Mouse (Mus musculus): Measurements from ENCODE around the gene Pon1. TPM values are rescaled to one million over a fixed set of nuclear protein-coding genes. Genes with fewer than 3 reads are reported as not detected.

Gene Pon1
- polyA plus RNA-seq, 1 experiment from 2014 or later = 40.6 TPM

GRCm38 (mm10) chr6:5134986-5135385, 58.8 kb downstream of the Pon1 start:
- ATAC-seq (no peak), DNase-seq (ENCODE audit: low spot score) (no peak)
- Histone ChIP-seq H3K4me3 (ENCODE audit: low read depth, low read length) (no peak overlapping the region), H3K36me3 (ENCODE audit: insufficient read depth, low read length) (no peaks in the 10 kb centered on the region), H3K9ac (replicated peaks; ENCODE audit: low read depth) (no peak overlapping the region), H3K27ac (ENCODE audit: low read length) (no peak overlapping the region), H3K27me3 (replicated peaks; ENCODE audit: insufficient read depth, low read length) (no peaks in the 10 kb centered on the region), H3K4me2 (replicated peaks; ENCODE audit: low read depth, low read length) (no peak overlapping the region), H3K4me1 (ENCODE audit: insufficient read depth, low read depth, low read length) (peaks cover 3% of the 10 kb centered on the region; the same call in 1 of the 2 replicates), H3K9me3 (ENCODE audit: low read length) (no peaks in the 10 kb centered on the region)
- TF ChIP-seq EP300 (IDR thresholded peaks at IDR 0.05) = no peak
- WGBS = 54% methylated on average over 6 of the region's 6 CpGs

GRCm38 (mm10) chr6:5129364-5130093, 64.2 kb downstream of the Pon1 start:
- Histone ChIP-seq H3K9me3 (ENCODE audit: low read length) (no peaks in the 10 kb centered on the region), H3K4me1 (ENCODE audit: insufficient read depth, low read depth, low read length) (peaks cover 3% of the 10 kb centered on the region; the same call in 1 of the 2 replicates), H3K9ac (replicated peaks; ENCODE audit: low read depth) (no peak overlapping the region), H3K4me2 (replicated peaks; ENCODE audit: low read depth, low read length) (no peak overlapping the region), H3K27ac (ENCODE audit: low read length) (no peak overlapping the region), H3K4me3 (ENCODE audit: low read depth, low read length) (no peak overlapping the region), H3K27me3 (replicated peaks; ENCODE audit: insufficient read depth, low read length) (no peaks in the 10 kb centered on the region), H3K36me3 (ENCODE audit: insufficient read depth, low read length) (no peaks in the 10 kb centered on the region)
- DNase-seq (ENCODE audit: low spot score) (no peak), ATAC-seq (no peak)
- TF ChIP-seq CTCF (IDR thresholded peaks at IDR 0.05) = no peak
- TF ChIP-seq EP300 (IDR thresholded peaks at IDR 0.05) = no peak
- WGBS = 86% methylated on average over 14 of the region's 14 CpGs

GRCm38 (mm10) chr6:5120229-5120628, 73.5 kb downstream of the Pon1 start:
- H3K27ac ChIP-seq (ENCODE audit: low read length) = no peak overlapping the region
- TF ChIP-seq EP300 (IDR thresholded peaks at IDR 0.05) (no peak), CTCF (IDR thresholded peaks at IDR 0.05) (no peak)
- ATAC-seq (no peak), DNase-seq (ENCODE audit: low spot score) (no peak)
- no peaks in the 10 kb centered on the region for H3K27me3 ChIP-seq (replicated peaks; ENCODE audit: insufficient read depth, low read length)
- H3K4me2 ChIP-seq (replicated peaks; ENCODE audit: low read depth, low read length) = no peak overlapping the region
- H3K36me3 ChIP-seq (ENCODE audit: insufficient read depth, low read length) = no peaks in the 10 kb centered on the region; the same call in 1 of the 2 replicates
- no peak overlapping the region for H3K9ac ChIP-seq (replicated peaks; ENCODE audit: low read depth)
- no peak overlapping the region for H3K4me3 ChIP-seq (ENCODE audit: low read depth, low read length)
- WGBS = 55% methylated on average over 3 of the region's 3 CpGs
- H3K9me3 ChIP-seq (ENCODE audit: low read length) = no peaks in the 10 kb centered on the region
- H3K4me1 ChIP-seq (ENCODE audit: insufficient read depth, low read depth, low read length) = no peaks in the 10 kb centered on the region

- TF ChIP-seq EP300 (IDR thresholded peaks at IDR 0.05) = no peak
- TF ChIP-seq CTCF (IDR thresholded peaks at IDR 0.05) = no peak
- Histone ChIP-seq H3K9me3 (ENCODE audit: low read length) (no peaks in the 10 kb centered on the region), H3K27me3 (replicated peaks; ENCODE audit: insufficient read depth, low read length) (no peaks in the 10 kb centered on the region), H3K4me2 (replicated peaks; ENCODE audit: low read depth, low read length) (no peak overlapping the region), H3K4me3 (ENCODE audit: low read depth, low read length) (no peak overlapping the region), H3K4me1 (ENCODE audit: insufficient read depth, low read depth, low read length) (no peaks in the 10 kb centered on the region), H3K9ac (replicated peaks; ENCODE audit: low read depth) (no peak overlapping the region), H3K36me3 (ENCODE audit: insufficient read depth, low read length) (no peaks in the 10 kb centered on the region; the same call in 1 of the 2 replicates), H3K27ac (ENCODE audit: low read length) (no peak overlapping the region)
- no peak for ATAC-seq
- WGBS = 81% methylated on average over 15 of the region's 15 CpGs
- no peak for DNase-seq (ENCODE audit: low spot score)
Measured at GRCm38 (mm10) chr6:5119181-5119910, 74.4 kb downstream of the Pon1 start.

Other genes with a start within 250 kb of the Pon1 start
- gene Pon3, start 62.3 kb upstream of the Pon1 start, polyA plus RNA-seq (2015; fragmentation: Nextera tagmentation; extraction: Ambion mirVana) = 143 and 168 TPM in 2 replicates
- 88.4 and 98.7 TPM in 2 replicates for gene Pon2, start 104.5 kb upstream of the Pon1 start, polyA plus RNA-seq (2015; fragmentation: Nextera tagmentation; extraction: Ambion mirVana)
- gene Asb4, start 189.4 kb upstream of the Pon1 start, polyA plus RNA-seq (2015; fragmentation: Nextera tagmentation; extraction: Ambion mirVana) = 2.1 and 2.2 TPM in 2 replicates

Data from lung, postnatal 0 days (tissue).